Mouse (Mus musculus): ENCODE results near the gene Olfr911-ps1.

The Olfr911-ps1 gene

GRCm38 (mm10) chr9:38521280-38521679, at the start of gene Olfr911-ps1:
TSS of gene Olfr911-ps1 (plus strand) at chr9:38521580.
- DNase-seq (ENCODE audit: low read depth, low spot score), result no peak

- DNase-seq (ENCODE audit: low read depth, low spot score), result no peak
These were observed 34.6 kb upstream of the Olfr911-ps1 start, which contains the start of gene Olfr906 for GRCm38 (mm10) chr9:38486785-38487184. TSS of gene Olfr906 (plus strand) at chr9:38487085.

GRCm38 (mm10) chr9:38495501-38495900, 25.9 kb upstream of the Olfr911-ps1 start, which contains the start of gene Olfr907:
TSS of gene Olfr907 (plus strand) at chr9:38495801.
- no peak for DNase-seq (ENCODE audit: low read depth, low spot score)

GRCm38 (mm10) chr9:38512353-38512752, 9.0 kb upstream of the Olfr911-ps1 start:
- DNase-seq (ENCODE audit: low read depth, low spot score), result no peak

GRCm38 (mm10) chr9:38537549-38537948, 16.2 kb downstream of the Olfr911-ps1 start, which contains the start of gene Olfr910:
TSS of gene Olfr910 (plus strand) at chr9:38537849.
- DNase-seq (ENCODE audit: low read depth, low spot score), result no peak

All from ES-CJ7 (cell line).